10 mouse cellular contexts compared by ENCODE assay signal in the genomic region with DNA sequence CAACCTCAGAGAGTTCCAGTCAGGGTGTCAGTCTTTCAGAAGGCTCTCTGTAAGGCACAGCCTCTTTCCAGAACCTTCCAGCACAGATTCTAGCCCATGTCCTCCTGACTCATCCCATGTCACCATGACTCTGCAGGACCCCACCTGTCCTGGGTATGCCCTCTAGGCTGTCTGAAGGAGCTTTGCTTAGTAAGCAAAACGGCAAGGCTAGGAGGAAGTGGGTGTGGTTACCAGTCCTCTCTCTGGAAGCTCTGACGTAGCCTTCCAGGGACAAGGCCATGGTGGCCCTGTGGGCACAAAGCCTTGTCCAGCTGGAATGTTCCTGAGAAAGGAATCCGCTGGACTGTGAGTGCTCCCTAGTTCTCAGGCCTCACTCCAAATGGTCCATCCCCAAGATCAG. TPM values are rescaled to one million over a fixed set of nuclear protein-coding genes. Genes with fewer than 3 reads are reported as not detected.
DNase-seq lines count a peak whose midpoint lies in the region; ATAC-seq and TF ChIP-seq lines count a peak whose summit lies in the region.
"Had no signal": no experiment of that assay in that cellular context is flagged by ENCODE, and none has a peak within 500 bp of the region (broad histone marks: within the 10 kb centered on the region; RNA-seq: fewer than 3 reads in every experiment).

No protein-coding gene starts in this region.

- TF ChIP-seq EP300 in heart, adult 2 months (IDR thresholded peaks at IDR 0.05; ENCODE audit: insufficient read depth, low read depth, low read length): no peak

- no peaks in the 10 kb centered on the region; the same call in 1 of the 2 replicates for H3K36me3 ChIP-seq in neural tube, embryonic 13.5 days
- H3K36me3 ChIP-seq in neural tube, embryonic 15.5 days: no peaks in the 10 kb centered on the region
- H3K36me3 ChIP-seq in heart, adult 2 months (ENCODE audit: control insufficient read depth, insufficient read depth, low read length): no peaks in the 10 kb centered on the region
- no peaks in the 10 kb centered on the region for H3K36me3 ChIP-seq in midbrain, embryonic 14.5 days (ENCODE audit: control insufficient read depth, insufficient read depth, low read length)
- H3K36me3 ChIP-seq: midbrain, embryonic 12.5 days had no signal

- H3K27ac ChIP-seq in neural tube, embryonic 13.5 days (replicated peaks): no peak overlapping the region
- no peak overlapping the region for H3K27ac ChIP-seq in neural tube, embryonic 15.5 days (replicated peaks)
- H3K27ac ChIP-seq in heart, adult 2 months: peak overlapping the region; percentile 31
- H3K27ac ChIP-seq in midbrain, embryonic 14.5 days (replicated peaks; ENCODE audit: low read depth, low read length): no peak overlapping the region
- H3K27ac ChIP-seq: midbrain, embryonic 12.5 days had no signal

- no peaks in the 10 kb centered on the region for H3K9me3 ChIP-seq in neural tube, embryonic 13.5 days
- no peaks in the 10 kb centered on the region for H3K9me3 ChIP-seq in neural tube, embryonic 15.5 days (replicated peaks)
- no peaks in the 10 kb centered on the region for H3K9me3 ChIP-seq in midbrain, embryonic 14.5 days (ENCODE audit: control insufficient read depth, low read length)

- TF ChIP-seq POLR2A in heart, adult 2 months (IDR thresholded peaks at IDR 0.05; ENCODE audit: insufficient read depth, low read depth, low read length): no peak

- WGBS in neural tube, embryonic 13.5 days: 62% methylated on average over 3 of the region's 3 CpGs
- WGBS in neural tube, embryonic 15.5 days: 71% methylated on average over 3 of the region's 3 CpGs
- 27% methylated on average over 3 of the region's 3 CpGs for WGBS in heart, adult 2 months
- 70% methylated on average over 3 of the region's 3 CpGs for WGBS in midbrain, embryonic 14.5 days

- H3K79me2 ChIP-seq in heart, adult 2 months (replicated peaks; ENCODE audit: control insufficient read depth, insufficient read depth, low read length): no peaks in the 10 kb centered on the region

- 0 out of 2 replicates have a peak, but pooled peaks have one; percentile 32 for ATAC-seq in neural tube, embryonic 13.5 days (ENCODE audit: low read depth)
- ATAC-seq in neural tube, embryonic 15.5 days (ENCODE audit: low FRiP score): no peak
- ATAC-seq in monocyte, adult 5-6 weeks (replicated peaks; ENCODE audit: insufficient number of reproducible peaks, low FRiP score, low TSS enrichment, poor library complexity, severe bottlenecking): peak; percentile 62
- ATAC-seq in midbrain, embryonic 14.5 days (ENCODE audit: low FRiP score, low TSS enrichment): no peak
- ATAC-seq: Patski had no signal

- intact Hi-C loops in heart, adult 2 months (cut with DNase I): no loop called here

- peak in 1 of 2 experiments; percentile 46 for DNase-seq in heart, adult 2 months
- DNase-seq in kidney, postnatal 25 days: peak; percentile 16 to 59
- no peak for DNase-seq in midbrain, embryonic 14.5 days
- no peak for DNase-seq in gastrocnemius, postnatal 25 days
- no peak for DNase-seq in embryo, embryonic 9.5 days (ENCODE audit: extremely low spot score)

- no peak overlapping the region for H3K9ac ChIP-seq in neural tube, embryonic 13.5 days
- no peak overlapping the region for H3K9ac ChIP-seq in neural tube, embryonic 15.5 days (replicated peaks)
- no peak overlapping the region for H3K9ac ChIP-seq in heart, adult 2 months (ENCODE audit: low read depth, low read length)
- H3K9ac ChIP-seq in midbrain, embryonic 14.5 days (replicated peaks; ENCODE audit: low read length): no peak overlapping the region
- H3K9ac ChIP-seq: midbrain, embryonic 12.5 days had no signal

- no peak overlapping the region for H3K4me2 ChIP-seq in neural tube, embryonic 13.5 days
- H3K4me2 ChIP-seq in neural tube, embryonic 15.5 days: no peak overlapping the region
- no peak overlapping the region for H3K4me2 ChIP-seq in midbrain, embryonic 14.5 days (ENCODE audit: low read length)
- H3K4me2 ChIP-seq: midbrain, embryonic 12.5 days had no signal

- no peaks in the 10 kb centered on the region for H3K27me3 ChIP-seq in neural tube, embryonic 13.5 days
- H3K27me3 ChIP-seq in neural tube, embryonic 15.5 days (replicated peaks): no peaks in the 10 kb centered on the region
- H3K27me3 ChIP-seq in heart, adult 2 months (ENCODE audit: control insufficient read depth, insufficient read depth, low read length): no peaks in the 10 kb centered on the region
- no peaks in the 10 kb centered on the region for H3K27me3 ChIP-seq in midbrain, embryonic 14.5 days (ENCODE audit: control insufficient read depth, insufficient read depth, low read length)
- H3K27me3 ChIP-seq: midbrain, embryonic 12.5 days; Patski had no signal

- 0 out of 2 replicates have a peak, but pooled peaks cover under 1% of the 10 kb centered on the region for H3K4me1 ChIP-seq in neural tube, embryonic 13.5 days (replicated peaks)
- H3K4me1 ChIP-seq in neural tube, embryonic 15.5 days: no peaks in the 10 kb centered on the region
- H3K4me1 ChIP-seq in heart, adult 2 months (ENCODE audit: control insufficient read depth, insufficient read depth, low read length): peaks cover 13% of the 10 kb centered on the region
- H3K4me1 ChIP-seq in midbrain, embryonic 14.5 days (ENCODE audit: control insufficient read depth, insufficient read depth, low read length): no peaks in the 10 kb centered on the region
- H3K4me1 ChIP-seq: midbrain, embryonic 12.5 days had no signal

- no peak for TF ChIP-seq CTCF in heart, adult 2 months (IDR thresholded peaks at IDR 0.05)

- H3K4me3 ChIP-seq in neural tube, embryonic 13.5 days: no peak overlapping the region
- H3K4me3 ChIP-seq in neural tube, embryonic 15.5 days (replicated peaks): no peak overlapping the region
- no peak overlapping the region for H3K4me3 ChIP-seq in heart, adult 2 months
- no peak overlapping the region for H3K4me3 ChIP-seq in midbrain, embryonic 14.5 days (replicated peaks; ENCODE audit: low read depth, low read length)
- H3K4me3 ChIP-seq: midbrain, embryonic 12.5 days had no signal

RNA-seq across cellular contexts. Expression of a gene that starts 9.7 kb away (rescaled TPM):
- 49.6 and 52.1 TPM in 2 replicates for polyA plus RNA-seq in neural tube, embryonic 13.5 days (2015; fragmentation: Nextera tagmentation; extraction: Ambion mirVana)
- polyA plus RNA-seq in neural tube, embryonic 15.5 days (2015; fragmentation: Nextera tagmentation; extraction: Ambion mirVana): 22.7 and 30.1 TPM in 2 replicates
- 1 to 10 TPM; 7.2 to 8.3 TPM for total RNA-seq in heart, adult 2 months (2021)
- polyA plus RNA-seq in heart, adult 2 months (2012; rRNA removed): 13.6 and 14.9 TPM in 2 replicates
- total RNA-seq in monocyte, adult 5-6 weeks (2017): 2.0 to 3.7 TPM (median 3.4 TPM) in 3 replicates
- polyA plus RNA-seq in midbrain, embryonic 14.5 days (2014; fragmentation: Nextera tagmentation; extraction: Ambion mirVana): 24.0 and 34.4 TPM in 2 replicates
- 1 to 10 TPM; 3.0 to 4.7 TPM for total RNA-seq in gastrocnemius, postnatal 25 days (2021)

RNA-seq across cellular contexts. Expression of a gene that starts 29.3 kb away (rescaled TPM):
- 41.9 and 51.9 TPM in 2 replicates for polyA plus RNA-seq in neural tube, embryonic 13.5 days (2015; fragmentation: Nextera tagmentation; extraction: Ambion mirVana)
- 42.2 and 46.7 TPM in 2 replicates for polyA plus RNA-seq in neural tube, embryonic 15.5 days (2015; fragmentation: Nextera tagmentation; extraction: Ambion mirVana)
- 10 to 100 TPM; 21.6 to 26.4 TPM for total RNA-seq in heart, adult 2 months (2021)
- polyA plus RNA-seq in heart, adult 2 months (2012; rRNA removed): 24.3 and 27.1 TPM in 2 replicates
- total RNA-seq in monocyte, adult 5-6 weeks (2017): 74.6 to 94.0 TPM (median 75.3 TPM) in 3 replicates
- 44.8 and 48.8 TPM in 2 replicates for polyA plus RNA-seq in midbrain, embryonic 14.5 days (2014; fragmentation: Nextera tagmentation; extraction: Ambion mirVana)
- 10 to 100 TPM; 26.9 to 30.7 TPM for total RNA-seq in gastrocnemius, postnatal 25 days (2021)

RNA-seq across cellular contexts. Expression of a gene that starts 29.4 kb away (rescaled TPM):
- polyA plus RNA-seq in neural tube, embryonic 13.5 days (2015; fragmentation: Nextera tagmentation; extraction: Ambion mirVana): 271 and 278 TPM in 2 replicates
- 299 and 314 TPM in 2 replicates for polyA plus RNA-seq in neural tube, embryonic 15.5 days (2015; fragmentation: Nextera tagmentation; extraction: Ambion mirVana)
- total RNA-seq in heart, adult 2 months (2021): 100 to 1,000 TPM; 147 to 155 TPM
- polyA plus RNA-seq in heart, adult 2 months (2012; rRNA removed): 193 and 209 TPM in 2 replicates
- total RNA-seq in monocyte, adult 5-6 weeks (2017): 79.7 to 131 TPM (median 108 TPM) in 3 replicates
- 274 and 309 TPM in 2 replicates for polyA plus RNA-seq in midbrain, embryonic 14.5 days (2014; fragmentation: Nextera tagmentation; extraction: Ambion mirVana)
- 100 to 1,000 TPM; 113 to 119 TPM for total RNA-seq in gastrocnemius, postnatal 25 days (2021)

RNA-seq across cellular contexts. Expression of a gene that starts 38.7 kb away (rescaled TPM):
- 81.9 and 85.7 TPM in 2 replicates for polyA plus RNA-seq in neural tube, embryonic 13.5 days (2015; fragmentation: Nextera tagmentation; extraction: Ambion mirVana)
- 106 and 112 TPM in 2 replicates for polyA plus RNA-seq in neural tube, embryonic 15.5 days (2015; fragmentation: Nextera tagmentation; extraction: Ambion mirVana)
- total RNA-seq in heart, adult 2 months (2021): 1 to 10 TPM; 7.0 to 8.4 TPM
- polyA plus RNA-seq in heart, adult 2 months (2012; rRNA removed): 9.4 and 16.0 TPM in 2 replicates
- 1.7 to 8.4 TPM (median 2.9 TPM) in 3 replicates for total RNA-seq in monocyte, adult 5-6 weeks (2017)
- polyA plus RNA-seq in midbrain, embryonic 14.5 days (2014; fragmentation: Nextera tagmentation; extraction: Ambion mirVana): 82.5 and 115 TPM in 2 replicates
- total RNA-seq in gastrocnemius, postnatal 25 days (2021): 1 to 10 TPM; 7.6 to 8.2 TPM

RNA-seq across cellular contexts. Expression of a gene that starts 38.9 kb away (rescaled TPM):
- 64.8 and 72.5 TPM in 2 replicates for polyA plus RNA-seq in neural tube, embryonic 13.5 days (2015; fragmentation: Nextera tagmentation; extraction: Ambion mirVana)
- polyA plus RNA-seq in neural tube, embryonic 15.5 days (2015; fragmentation: Nextera tagmentation; extraction: Ambion mirVana): 77.3 and 80.5 TPM in 2 replicates
- total RNA-seq in heart, adult 2 months (2021): 10 to 100 TPM; 34.3 to 38.0 TPM
- 27.8 and 31.4 TPM in 2 replicates for polyA plus RNA-seq in heart, adult 2 months (2012; rRNA removed)
- 14.0 to 47.5 TPM (median 21.6 TPM) in 3 replicates for total RNA-seq in monocyte, adult 5-6 weeks (2017)
- 87.9 and 88.9 TPM in 2 replicates for polyA plus RNA-seq in midbrain, embryonic 14.5 days (2014; fragmentation: Nextera tagmentation; extraction: Ambion mirVana)
- total RNA-seq in gastrocnemius, postnatal 25 days (2021): 10 to 100 TPM; 43.1 to 45.0 TPM

Comparison
In these comparisons a context has a peak if more than half of its experiments do, and no peak if none do; other contexts are left out.
1. ATAC-seq: peak in neural tube, embryonic 13.5 days (single experiment) and monocyte, adult 5-6 weeks (single experiment); none in neural tube, embryonic 15.5 days (single experiment) and midbrain, embryonic 14.5 days (single experiment).
2. DNase-seq: peak in kidney, postnatal 25 days (2 of 2); none in midbrain, embryonic 14.5 days (single experiment), gastrocnemius, postnatal 25 days (single experiment) and embryo, embryonic 9.5 days (single experiment).